Mouse (Mus musculus) myocyte (in vitro differentiated cells): ENCODE data around the gene Pld3. TPM values are rescaled to one million over a fixed set of nuclear protein-coding genes. Genes with fewer than 3 reads are reported as not detected.

Source experiments
- H3K27me3 ChIP-seq: one replicate; pipeline ENCODE4 v1.6.1; 2011; ENCODE audit not compliant: control insufficient read depth, insufficient read depth, insufficient read length
- H3K36me3 ChIP-seq: one replicate; pipeline ENCODE4 v1.6.1; 2011; ENCODE audit not compliant: control insufficient read depth, insufficient read depth
- H3K4me2 ChIP-seq: one replicate; pipeline ENCODE4 v1.6.1; 2011; ENCODE audit warnings: low read depth, control low read depth
- H3K4me3 ChIP-seq: one replicate; pipeline ENCODE4 v1.5.1; 2011; ENCODE audit warnings: mild to moderate bottlenecking, control low read depth, moderate library complexity
- H3K79me2 ChIP-seq: one replicate; pipeline ENCODE4 v1.6.1; 2011; ENCODE audit not compliant: control insufficient read depth, insufficient read depth
- H3ac ChIP-seq: one replicate; pipeline ENCODE4 v1.6.1; 2011; ENCODE audit not compliant: control insufficient read depth, insufficient read length
- CEBPB ChIP-seq: IDR thresholded peaks from 2 replicates; pipeline ENCODE4 v1.6.1; 2011; ENCODE audit warnings: mild to moderate bottlenecking, moderate library complexity; ENCODE audit not compliant: poor library complexity, insufficient read depth, severe bottlenecking
- E2F4 ChIP-seq: IDR thresholded peaks from one replicate; pipeline ENCODE4 v1.6.1; 2011; ENCODE audit warnings: mild to moderate bottlenecking, control low read depth, moderate library complexity; ENCODE audit not compliant: insufficient read depth
- MAX ChIP-seq: IDR thresholded peaks from one replicate; pipeline ENCODE4 v1.6.1; 2011; ENCODE audit warnings: low read depth, mild to moderate bottlenecking, control low read depth
- MYOD1 ChIP-seq, 3 experiments: IDR thresholded peaks; one replicate each; pipeline ENCODE4 v1.6.1; 2011; ENCODE audit warnings: control low read depth in 2 of 3, low read depth in 2 of 3, mild to moderate bottlenecking in 2 of 3, moderate library complexity in 1 of 3; ENCODE audit not compliant: insufficient read length in 2 of 3, control insufficient read depth in 1 of 3
- MYOG ChIP-seq, 3 experiments: IDR thresholded peaks; one replicate each; pipeline ENCODE4 v1.6.1; 2011; ENCODE audit warnings: control low read depth in 2 of 3, low read depth in 2 of 3, mild to moderate bottlenecking in 2 of 3; ENCODE audit not compliant: insufficient read length in 2 of 3, control insufficient read depth in 1 of 3, insufficient read depth in 1 of 3
- POLR2A ChIP-seq: IDR thresholded peaks from one replicate; pipeline ENCODE4 v1.6.1; 2011; ENCODE audit warnings: low read depth, mild to moderate bottlenecking, control low read depth, moderate library complexity; ENCODE audit not compliant: insufficient read length
- POLR2AphosphoS2 ChIP-seq: IDR thresholded peaks from one replicate; pipeline ENCODE4 v1.6.1; 2011; ENCODE audit warnings: low read depth, control low read depth; ENCODE audit not compliant: insufficient read length
- REST ChIP-seq: IDR thresholded peaks from one replicate; pipeline ENCODE4 v1.6.1; 2011; ENCODE audit warnings: mild to moderate bottlenecking, control low read depth, moderate library complexity; ENCODE audit not compliant: insufficient read depth, insufficient read length
- SRF ChIP-seq: IDR thresholded peaks from one replicate; pipeline ENCODE4 v1.6.1; 2011; ENCODE audit warnings: low read depth; ENCODE audit not compliant: control insufficient read depth, insufficient read length
- TCF12 ChIP-seq: IDR thresholded peaks from one replicate; pipeline ENCODE4 v1.6.1; 2011; ENCODE audit warnings: mild to moderate bottlenecking, control low read depth; ENCODE audit not compliant: poor library complexity, insufficient read depth, severe bottlenecking
- TCF3 ChIP-seq: IDR thresholded peaks from one replicate; pipeline ENCODE4 v1.6.1; 2011; ENCODE audit warnings: low read depth, control low read depth; ENCODE audit not compliant: insufficient read length
- USF1 ChIP-seq: IDR thresholded peaks from one replicate; pipeline ENCODE4 v1.6.1; 2011; ENCODE audit warnings: low read depth, mild to moderate bottlenecking, control low read depth, moderate library complexity
- polyA plus RNA-seq: library from polyadenylated mRNA; unstranded; fragments of >200 nt; fragmentation: generic; extraction: Trizol; gene quantifications from one replicate; pipeline ENCODE4 v1.2.1, GENCODE M21; 2012; ENCODE audit warnings: missing spikeins

Pld3 gene
- 132 TPM for polyA plus RNA-seq

DNA sequence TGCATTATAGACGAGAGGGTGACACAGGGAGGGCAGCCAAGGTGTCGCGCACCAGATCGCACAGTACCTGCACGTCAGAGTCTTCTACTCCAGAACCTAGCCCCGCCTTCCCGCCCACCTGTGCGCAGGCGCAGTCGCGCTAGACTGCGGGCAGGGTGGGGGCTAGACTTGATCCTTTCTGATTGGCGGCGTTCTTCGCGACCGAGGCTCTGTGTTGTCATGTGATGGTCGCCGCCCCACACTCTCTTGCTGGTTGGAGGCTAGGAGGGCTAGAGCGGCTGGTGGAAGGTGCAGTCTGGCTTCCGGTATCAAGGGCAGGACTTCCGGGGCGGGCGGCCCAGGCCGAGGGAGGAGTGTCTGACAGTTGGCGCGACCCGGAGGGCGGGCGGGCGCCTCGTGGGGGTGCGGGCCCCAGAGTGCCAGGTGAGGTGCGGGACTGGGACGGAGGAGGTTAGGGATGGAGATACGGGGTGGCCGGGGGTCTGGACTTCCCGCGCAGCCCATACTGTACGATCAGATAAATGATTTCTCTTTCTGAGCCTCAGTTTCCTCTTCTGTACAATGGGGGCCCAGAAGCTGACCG is at the start of gene Pld3, which contains the start of gene 2310022A10Rik:
TSS of gene Pld3 (minus strand) at position 288 of the 583 bp plus-strand sequence.
TSS of gene 2310022A10Rik (plus strand) at position 303 of the 583 bp plus-strand sequence.
- peaks cover 4% of the 10 kb centered on the region for H3K36me3 ChIP-seq
- H3K27me3 ChIP-seq = no peaks in the 10 kb centered on the region
- peak within 1 kb of the TSS; percentile 86 for H3K4me3 ChIP-seq
- TF ChIP-seq TCF12 = no peak
- no peak for TF ChIP-seq CEBPB
- TF ChIP-seq SRF = peak; percentile 35
- peak; percentile 80 for TF ChIP-seq POLR2AphosphoS2
- TF ChIP-seq E2F4 = no peak
- TF ChIP-seq REST = no peak
- TF ChIP-seq MYOD1 (IDR thresholded peaks at IDR 0.05; ENCODE audit: control insufficient read depth in 1 of 3, insufficient read length in 2 of 3, low read depth in 2 of 3) = peak in 1 of 3 experiments; percentile 3
- no peak for TF ChIP-seq TCF3
- peak in 2 of 3 experiments; percentile 2 to 55 for TF ChIP-seq MYOG (IDR thresholded peaks at IDR 0.05; ENCODE audit: control insufficient read depth in 1 of 3, insufficient read depth in 1 of 3, insufficient read length in 2 of 3, low read depth in 2 of 3)
- peak; percentile 81 for TF ChIP-seq USF1
- TF ChIP-seq MAX = no peak
- peak; percentile 66 for TF ChIP-seq POLR2A
- H3K4me2 ChIP-seq = peak within 1 kb of the TSS; percentile 91
- H3K79me2 ChIP-seq = peaks cover 33% of the 10 kb centered on the region
- peak within 1 kb of the TSS; percentile 69 for H3ac ChIP-seq

DNA sequence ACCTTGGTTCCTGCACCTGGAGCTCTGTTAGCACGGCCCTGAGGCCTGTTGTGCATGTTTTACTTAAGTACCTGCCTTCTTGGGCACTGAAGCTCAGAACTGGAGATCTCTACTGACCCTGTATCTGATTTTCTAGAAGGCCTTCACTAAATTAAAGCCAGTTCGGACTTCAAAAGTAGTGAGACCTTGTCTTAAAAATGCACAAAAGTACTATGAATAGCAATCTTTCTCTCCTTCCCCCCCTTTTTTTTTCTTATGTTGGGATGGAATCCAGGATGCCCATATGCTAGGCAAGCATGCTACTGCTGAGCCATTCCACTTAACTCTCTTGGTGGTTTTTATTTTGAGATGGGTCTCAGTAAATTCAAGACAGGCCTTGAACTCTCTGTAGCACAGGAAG is 49.1 kb upstream of the Pld3 start:
- Histone ChIP-seq H3K4me2 (peak overlapping the region; percentile 31), H3K4me3 (no peak overlapping the region), H3K79me2 (peaks cover 90% of the 10 kb centered on the region), H3K36me3 (no peaks in the 10 kb centered on the region), H3ac (no peak overlapping the region), H3K27me3 (no peaks in the 10 kb centered on the region)
- TF ChIP-seq USF1 (no peak), POLR2A (no peak), SRF (no peak), CEBPB (no peak), MAX (no peak), MYOG (IDR thresholded peaks at IDR 0.05; ENCODE audit: control insufficient read depth in 1 of 3, insufficient read depth in 1 of 3, insufficient read length in 2 of 3, low read depth in 2 of 3) (no peak), TCF3 (no peak), E2F4 (no peak), REST (no peak), MYOD1 (IDR thresholded peaks at IDR 0.05; ENCODE audit: control insufficient read depth in 1 of 3, insufficient read length in 2 of 3, low read depth in 2 of 3) (no peak), TCF12 (no peak)

DNA sequence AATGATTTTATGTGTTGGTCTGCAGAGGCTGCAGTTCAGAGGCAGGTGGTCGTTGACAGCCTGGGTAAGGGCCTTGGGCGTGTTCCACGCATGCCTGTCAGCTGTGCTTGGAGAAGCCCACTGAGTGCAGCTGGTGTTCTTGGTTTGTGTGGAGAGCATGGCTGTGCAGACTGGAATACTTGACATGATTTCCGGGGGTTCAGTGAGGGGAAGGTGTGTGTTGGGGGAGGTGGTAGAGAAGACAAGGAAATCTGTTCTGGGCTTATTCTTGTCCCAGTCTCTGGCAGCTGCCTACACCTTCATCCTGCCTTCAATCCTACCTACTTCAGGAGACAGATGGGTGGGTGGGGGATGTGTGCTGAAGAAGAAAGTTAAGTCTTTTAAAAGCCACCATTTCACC is 48.6 kb upstream of the Pld3 start:
- Histone ChIP-seq H3K27me3 (no peaks in the 10 kb centered on the region), H3K36me3 (no peaks in the 10 kb centered on the region), H3K4me2 (peak overlapping the region; percentile 31), H3K79me2 (peaks cover 91% of the 10 kb centered on the region), H3ac (no peak overlapping the region), H3K4me3 (no peak overlapping the region)
- TF ChIP-seq POLR2A (no peak), REST (no peak), E2F4 (no peak), MYOD1 (IDR thresholded peaks at IDR 0.05; ENCODE audit: control insufficient read depth in 1 of 3, insufficient read length in 2 of 3, low read depth in 2 of 3) (peak in 2 of 3 experiments; percentile 96), TCF12 (peak; percentile 72), USF1 (no peak), CEBPB (no peak), POLR2AphosphoS2 (no peak), MAX (no peak), MYOG (IDR thresholded peaks at IDR 0.05; ENCODE audit: control insufficient read depth in 1 of 3, insufficient read depth in 1 of 3, insufficient read length in 2 of 3, low read depth in 2 of 3) (peak; percentile 92 to 100 (median 98)), TCF3 (peak; percentile 92), SRF (no peak)

DNA sequence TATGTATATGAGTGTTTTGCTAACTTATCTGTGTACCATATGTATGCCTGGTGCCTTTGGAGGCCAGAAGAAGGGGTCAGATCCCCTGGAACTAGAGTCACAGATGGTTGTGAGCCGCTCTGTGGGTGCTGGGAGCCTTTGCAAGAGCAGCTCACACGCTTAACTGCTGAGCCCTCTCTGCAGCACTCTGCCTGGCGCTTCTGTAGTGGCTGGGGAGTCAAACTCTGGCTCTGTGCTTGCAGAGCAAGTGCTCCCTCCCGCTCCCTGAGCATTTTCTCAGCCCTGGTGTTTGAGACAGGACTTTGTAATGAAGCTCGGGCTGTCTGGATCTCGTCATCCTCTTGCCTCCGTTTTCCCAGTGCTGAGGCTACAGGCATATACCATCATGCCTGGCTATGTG is 45.0 kb upstream of the Pld3 start:
- peak overlapping the region; percentile 69 for H3K4me2 ChIP-seq
- H3K27me3 ChIP-seq = no peaks in the 10 kb centered on the region
- H3K4me3 ChIP-seq = no peak overlapping the region
- H3ac ChIP-seq = no peak overlapping the region
- H3K79me2 ChIP-seq = peaks cover 94% of the 10 kb centered on the region
- no peaks in the 10 kb centered on the region for H3K36me3 ChIP-seq
- TF ChIP-seq CEBPB = no peak
- TF ChIP-seq E2F4 = no peak
- no peak for TF ChIP-seq SRF
- TF ChIP-seq POLR2A = no peak
- TF ChIP-seq TCF3 = no peak
- TF ChIP-seq TCF12 = no peak
- no peak for TF ChIP-seq MYOG (IDR thresholded peaks at IDR 0.05; ENCODE audit: control insufficient read depth in 1 of 3, insufficient read depth in 1 of 3, insufficient read length in 2 of 3, low read depth in 2 of 3)
- TF ChIP-seq POLR2AphosphoS2 = no peak
- TF ChIP-seq MAX = no peak
- TF ChIP-seq MYOD1 (IDR thresholded peaks at IDR 0.05; ENCODE audit: control insufficient read depth in 1 of 3, insufficient read length in 2 of 3, low read depth in 2 of 3) = no peak
- TF ChIP-seq REST = no peak
- no peak for TF ChIP-seq USF1
